2 mouse cellular contexts compared by ENCODE assay signal in the genomic region with DNA sequence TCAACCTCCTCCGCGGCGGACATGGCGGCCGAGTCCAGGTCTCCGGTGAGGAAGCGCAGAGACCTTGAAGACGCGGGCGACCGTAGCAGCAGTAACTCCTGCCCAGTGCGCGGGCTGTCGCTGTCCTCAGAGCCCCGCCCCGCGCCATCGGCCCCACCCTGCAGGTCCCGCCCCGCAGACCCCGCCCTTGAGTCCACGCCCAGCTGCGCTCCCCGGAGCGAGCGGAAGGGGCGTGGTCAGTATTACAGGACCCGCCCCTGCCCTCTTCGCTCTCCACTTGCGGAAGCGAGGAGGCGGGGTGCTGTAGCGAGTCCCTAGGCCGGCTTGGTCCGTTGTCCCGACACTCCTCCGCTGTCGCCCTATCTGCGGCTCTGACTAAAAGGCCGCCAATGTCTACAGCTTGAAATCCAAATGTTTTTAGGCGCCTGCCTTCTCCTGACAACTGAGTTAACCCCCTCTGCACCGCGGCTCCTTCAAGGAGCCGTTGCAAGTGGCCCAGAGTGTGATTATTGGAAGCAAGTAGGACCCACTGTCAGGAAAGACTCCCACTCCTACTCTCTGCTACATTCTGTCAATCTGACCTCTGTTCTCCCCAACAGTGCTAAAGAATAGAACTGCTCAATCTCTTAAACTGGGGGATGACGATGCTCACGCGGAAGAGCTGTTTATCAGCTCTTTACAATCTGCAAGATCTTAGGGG.
A peak's percentile ranks its signal among the peaks of the same experiment; 100 is the strongest.
TF ChIP-seq lines count a peak whose summit lies in the region.

No protein-coding gene starts in this region.

TF ChIP-seq in CH12.LX, 34 proteins besides CTCF, POLR2A, EP300 and RAD21:
- no peak for TF ChIP-seq KAT2A (IDR thresholded peaks at IDR 0.05; ENCODE audit: insufficient replicate concordance, low read length)
- peak; percentile 93 for TF ChIP-seq NELFE (IDR thresholded peaks at IDR 0.05; ENCODE audit: low read depth, low read length)
- 0 out of 2 replicates have a peak, but pooled peaks have one; percentile 3 for TF ChIP-seq SIN3A (IDR thresholded peaks at IDR 0.05; ENCODE audit: low read length)
- no peak for TF ChIP-seq MAX (IDR thresholded peaks at IDR 0.05; ENCODE audit: low read length)
- TF ChIP-seq POLR2AphosphoS2 (IDR thresholded peaks at IDR 0.05; ENCODE audit: low read depth, low read length), result peak; percentile 77; the same call in 1 of the 2 replicates
- peak; percentile 84 for TF ChIP-seq ELF1 (IDR thresholded peaks at IDR 0.05; ENCODE audit: low read depth, low read length)
- peak; percentile 19; the same call in 1 of the 2 replicates for TF ChIP-seq IRF4 (IDR thresholded peaks at IDR 0.05; ENCODE audit: low read depth, low read length)
- TF ChIP-seq MEF2A (IDR thresholded peaks at IDR 0.05; ENCODE audit: borderline replicate concordance, low read depth, low read length), result peak; percentile 25; the same call in 1 of the 2 replicates
- TF ChIP-seq TBP (conservative IDR thresholded peaks at IDR 0.05; ENCODE audit: low read depth, low read length), result no peak
- peak; percentile 67 for TF ChIP-seq TCF12 (IDR thresholded peaks at IDR 0.05; ENCODE audit: low read depth, low read length)
- TF ChIP-seq MAZ (IDR thresholded peaks at IDR 0.05; ENCODE audit: low read depth, low read length), result peak; percentile 58; the same call in 1 of the 2 replicates
- TF ChIP-seq ZC3H11A (IDR thresholded peaks at IDR 0.05; ENCODE audit: low read depth, low read length), result no peak
- TF ChIP-seq GABPA (IDR thresholded peaks at IDR 0.05; ENCODE audit: insufficient replicate concordance, low read depth, low read length), result no peak
- TF ChIP-seq NRF1 (IDR thresholded peaks at IDR 0.05; ENCODE audit: low read depth, low read length), result peak; percentile 41
- no peak for TF ChIP-seq UBTF (IDR thresholded peaks at IDR 0.05; ENCODE audit: low read depth, low read length)
- TF ChIP-seq HCFC1 (IDR thresholded peaks at IDR 0.05; ENCODE audit: low read depth, low read length), result peak; percentile 47
- TF ChIP-seq ZMIZ1 (IDR thresholded peaks at IDR 0.05; ENCODE audit: low read depth, low read length), result peak; percentile 91

TF ChIP-seq in myocyte, 11 proteins besides CTCF, POLR2A, EP300 and RAD21:
- TF ChIP-seq USF1 (IDR thresholded peaks at IDR 0.05; ENCODE audit: low read depth) (no peak), MYOG (IDR thresholded peaks at IDR 0.05; ENCODE audit: control insufficient read depth in 1 of 3, insufficient read depth in 1 of 3, insufficient read length in 2 of 3, low read depth in 2 of 3) (no peak), TCF12 (IDR thresholded peaks at IDR 0.05; ENCODE audit: insufficient read depth, poor library complexity, severe bottlenecking) (no peak), TCF3 (IDR thresholded peaks at IDR 0.05; ENCODE audit: insufficient read length, low read depth) (no peak), REST (IDR thresholded peaks at IDR 0.05; ENCODE audit: insufficient read depth, insufficient read length) (peak; percentile 23), MYOD1 (IDR thresholded peaks at IDR 0.05; ENCODE audit: control insufficient read depth in 1 of 3, insufficient read length in 2 of 3, low read depth in 2 of 3) (peak in 1 of 3 experiments; percentile 24), CEBPB (IDR thresholded peaks at IDR 0.05; ENCODE audit: insufficient read depth, poor library complexity, severe bottlenecking) (no peak), SRF (IDR thresholded peaks at IDR 0.05; ENCODE audit: control insufficient read depth, insufficient read length, low read depth) (no peak), MAX (IDR thresholded peaks at IDR 0.05; ENCODE audit: low read depth) (no peak), E2F4 (IDR thresholded peaks at IDR 0.05; ENCODE audit: insufficient read depth) (peak; percentile 79), POLR2AphosphoS2 (IDR thresholded peaks at IDR 0.05; ENCODE audit: insufficient read length, low read depth) (peak; percentile 96)
